34 mouse cellular contexts compared by ENCODE assay signal in the genomic region with DNA sequence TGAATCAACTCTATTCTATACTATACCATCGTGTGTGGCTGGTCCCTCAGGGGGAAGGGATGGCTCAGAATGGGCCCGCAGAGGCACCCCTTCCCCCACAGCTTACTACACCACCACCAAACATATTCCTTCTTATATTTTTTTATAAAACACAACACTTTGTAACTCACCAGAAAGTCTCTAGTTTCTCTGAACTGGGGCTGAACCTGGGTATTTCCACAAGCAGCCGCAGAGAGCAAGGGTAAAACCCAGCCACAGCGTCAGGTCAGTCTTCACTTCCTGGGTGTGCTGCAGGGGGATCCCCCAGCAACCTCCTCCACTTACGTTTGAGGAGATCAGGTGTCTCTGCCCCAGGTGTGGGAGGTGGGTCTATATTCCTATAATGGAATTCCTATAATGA. TPM values are rescaled to one million over a fixed set of nuclear protein-coding genes. Genes with fewer than 3 reads are reported as not detected.
A peak's percentile ranks its signal among the peaks of the same experiment; 100 is the strongest.
DNase-seq lines count a peak whose midpoint lies in the region; ATAC-seq lines count a peak whose summit lies in the region.
"Had no signal": no experiment of that assay in that cellular context is flagged by ENCODE, and none has a peak within 500 bp of the region (broad histone marks: within the 10 kb centered on the region; RNA-seq: fewer than 3 reads in every experiment).

No protein-coding gene starts in this region.

- ATAC-seq in activated CD4-positive, CD25-positive, alpha-beta regulatory T cell, adult 4 months: peak; percentile 95
- ATAC-seq: intestine, embryonic 15.5 days; midbrain, embryonic 13.5 days had no signal

- peak; percentile 37 for DNase-seq in spleen, adult 12 weeks (ENCODE audit: low spot score)
- no peak for DNase-seq in spleen, postnatal 14 days (ENCODE audit: low spot score in 2 of 2)
- peak; percentile 90 for DNase-seq in CD4-positive, CD25-positive, alpha-beta regulatory T cell, adult 2 months (ENCODE audit: low read depth, low spot score)
- peak; percentile 70 to 72 for DNase-seq in spleen, postnatal 36 days (ENCODE audit: low spot score in 2 of 2)
- DNase-seq in heart, postnatal 14 days: no peak
- no peak for DNase-seq in right cerebral cortex, adult 2 months (ENCODE audit: low spot score in 2 of 2)
- DNase-seq in embryo, embryonic 11 days: no peak
- DNase-seq: adrenal gland, adult 8-10 months; cerebellum, adult 8-10 months; cerebellum, postnatal 25 days; gastrocnemius, adult 2 months; gastrocnemius, postnatal 36 days; heart, adult 18-20 months; kidney, adult 2 months; kidney, postnatal 36 days; lung, postnatal 36 days; right cerebral cortex, adult 18-20 months; right cerebral cortex, postnatal 4 days had no signal

- intact Hi-C loops in heart, postnatal 14 days (cut with DNase I): loop anchor here (2.0 kb wide), 1 partner anchor 94 kb away; no protein-coding TSS in a partner anchor

RNA-seq across cellular contexts. Expression of a gene that starts 10.1 kb away (rescaled TPM):
- polyA plus RNA-seq in activated CD4-positive, CD25-positive, alpha-beta regulatory T cell, adult 4 months (2017; shearing (Covaris generic)): 1 to 10 TPM in 1 of 2 experiments, not detected in 1; 1.2 TPM
- not detected for total RNA-seq in heart, postnatal 14 days (2021)
- total RNA-seq: gastrocnemius, adult 2 months; gastrocnemius, postnatal 36 days; heart, adult 18-20 months had no signal
- polyA plus RNA-seq: liver, embryonic 11.5 days; liver, embryonic 16.5 days had no signal

RNA-seq across cellular contexts. Expression of a gene that starts 23.9 kb away (rescaled TPM):
- 1 to 10 TPM; 9.6 to 9.9 TPM for polyA plus RNA-seq in activated CD4-positive, CD25-positive, alpha-beta regulatory T cell, adult 4 months (2017; shearing (Covaris generic))
- total RNA-seq in heart, postnatal 14 days (2021): under 1 TPM; 0.93 TPM

RNA-seq across cellular contexts. Expression of a gene that starts 24.8 kb away (rescaled TPM):
- 1 to 10 TPM in 1 of 2 experiments, under 1 TPM in 1; 0.90 to 2.2 TPM for polyA plus RNA-seq in activated CD4-positive, CD25-positive, alpha-beta regulatory T cell, adult 4 months (2017; shearing (Covaris generic))
- not detected for total RNA-seq in heart, postnatal 14 days (2021)
- total RNA-seq: adrenal gland, adult 8-10 months; adrenal gland, postnatal 4 days; gastrocnemius, adult 2 months; gastrocnemius, postnatal 36 days; heart, adult 18-20 months; hematopoietic stem cell, adult 5-6 weeks; layer of hippocampus, adult 2 months; layer of hippocampus, postnatal 14 days; left cerebral cortex, adult 8-10 months; left cerebral cortex, postnatal 36 days had no signal
- polyA plus RNA-seq: embryonic facial prominence, embryonic 11.5 days; forebrain, embryonic 13.5 days; heart, embryonic 11.5 days; hindbrain, embryonic 15.5 days; intestine, embryonic 15.5 days; liver, embryonic 11.5 days; liver, embryonic 16.5 days; midbrain, embryonic 13.5 days; neural tube, embryonic 12.5 days had no signal

Comparison
In these comparisons a context has a peak if more than half of its experiments do, and no peak if none do; other contexts are left out.
1. DNase-seq: peak in spleen, adult 12 weeks (single experiment), CD4-positive, CD25-positive, alpha-beta regulatory T cell, adult 2 months (single experiment) and spleen, postnatal 36 days (2 of 2); none in spleen, postnatal 14 days (0 of 2), heart, postnatal 14 days (0 of 2), right cerebral cortex, adult 2 months (0 of 2) and embryo, embryonic 11 days (single experiment).